In genomic region chr13:96570313-96571015, GRCm38 (mm10) we compare ENCODE assay signal across 14 mouse cellular contexts. TPM values are rescaled to one million over a fixed set of nuclear protein-coding genes. Genes with fewer than 3 reads are reported as not detected.
A peak's percentile ranks its signal among the peaks of the same experiment; 100 is the strongest.
DNase-seq lines count a peak whose midpoint lies in the region; ATAC-seq and TF ChIP-seq lines count a peak whose summit lies in the region.
"Had no signal": no experiment of that assay in that cellular context is flagged by ENCODE, and none has a peak within 500 bp of the region (broad histone marks: within the 10 kb centered on the region; RNA-seq: fewer than 3 reads in every experiment).

No protein-coding gene starts in this region.

- TF ChIP-seq EP300 in liver, postnatal 0 days (IDR thresholded peaks at IDR 0.05; ENCODE audit: low read depth) = no peak

- peak overlapping the region; percentile 11; the same call in 1 of the 2 replicates for H3K4me3 ChIP-seq in intestine, embryonic 16.5 days (ENCODE audit: low read length)
- no peak overlapping the region for H3K4me3 ChIP-seq in liver, postnatal 0 days (ENCODE audit: low read depth, low read length)
- H3K4me3 ChIP-seq: embryonic facial prominence, embryonic 15.5 days; hindbrain, embryonic 10.5 days; neural tube, embryonic 15.5 days had no signal

- peak overlapping the region; percentile 35 for H3K4me2 ChIP-seq in intestine, embryonic 16.5 days (ENCODE audit: low read depth, low read length)
- H3K4me2 ChIP-seq in liver, postnatal 0 days (ENCODE audit: low read depth, low read length) = peak overlapping the region; percentile 41
- H3K4me2 ChIP-seq: embryonic facial prominence, embryonic 15.5 days; neural tube, embryonic 15.5 days had no signal

- no peak overlapping the region for H3K9ac ChIP-seq in intestine, embryonic 16.5 days (ENCODE audit: low read depth, low read length)
- H3K9ac ChIP-seq in liver, postnatal 0 days (replicated peaks) = peak overlapping the region; percentile 17; the same call in 1 of the 2 replicates
- H3K9ac ChIP-seq: embryonic facial prominence, embryonic 15.5 days; neural tube, embryonic 15.5 days had no signal

- peak; percentile 99 for ATAC-seq in intestine, embryonic 16.5 days
- ATAC-seq in liver, postnatal 0 days = peak; percentile 98
- ATAC-seq: midbrain, embryonic 16.5 days had no signal

- TF ChIP-seq CTCF in liver, postnatal 0 days (IDR thresholded peaks at IDR 0.05; ENCODE audit: low read depth) = no peak

- peak; percentile 45 for DNase-seq in adrenal gland, adult 2 months
- no peak for DNase-seq in adrenal gland, postnatal 4 days (ENCODE audit: low spot score in 2 of 2)
- DNase-seq in kidney, postnatal 14 days = peak; percentile 82
- DNase-seq in liver, postnatal 0 days = peak; percentile 57
- no peak for DNase-seq in thymus, postnatal 36 days
- DNase-seq in gastrocnemius, adult 8-10 months (ENCODE audit: low spot score in 2 of 2) = no peak
- no peak for DNase-seq in gastrocnemius, postnatal 4 days (ENCODE audit: low spot score in 2 of 2)
- DNase-seq: cerebellum, adult 9-11 months; right cerebral cortex, postnatal 4 days had no signal

- H3K36me3 ChIP-seq in intestine, embryonic 16.5 days (ENCODE audit: control insufficient read depth, insufficient read depth, low read length) = no peaks in the 10 kb centered on the region
- H3K36me3 ChIP-seq in liver, postnatal 0 days (replicated peaks; ENCODE audit: insufficient read depth, low read length) = peaks cover 8% of the 10 kb centered on the region

- 34% methylated on average over 10 of the region's 10 CpGs for WGBS in intestine, embryonic 16.5 days
- 69% methylated on average over 10 of the region's 10 CpGs for WGBS in liver, postnatal 0 days (ENCODE audit: insufficient replicate concordance)

- H3K4me1 ChIP-seq in intestine, embryonic 16.5 days (ENCODE audit: control insufficient read depth, insufficient read depth, low read length) = peaks cover 8% of the 10 kb centered on the region
- H3K4me1 ChIP-seq in liver, postnatal 0 days (ENCODE audit: insufficient read depth) = peaks cover 6% of the 10 kb centered on the region; the same call in 1 of the 2 replicates
- H3K4me1 ChIP-seq: embryonic facial prominence, embryonic 15.5 days had no signal

- peak overlapping the region; percentile 82 for H3K27ac ChIP-seq in intestine, embryonic 16.5 days (ENCODE audit: low read length)
- H3K27ac ChIP-seq in liver, postnatal 0 days (ENCODE audit: low read depth) = peak overlapping the region; percentile 75
- H3K27ac ChIP-seq: embryonic facial prominence, embryonic 15.5 days; hindbrain, embryonic 10.5 days; neural tube, embryonic 15.5 days had no signal

- H3K27me3 ChIP-seq in intestine, embryonic 16.5 days (replicated peaks; ENCODE audit: control insufficient read depth, insufficient read depth, low read length) = no peaks in the 10 kb centered on the region
- no peaks in the 10 kb centered on the region for H3K27me3 ChIP-seq in liver, postnatal 0 days (ENCODE audit: insufficient read depth, low read length)
- H3K27me3 ChIP-seq: embryonic facial prominence, embryonic 15.5 days; neural tube, embryonic 15.5 days had no signal

- no peaks in the 10 kb centered on the region for H3K9me3 ChIP-seq in intestine, embryonic 16.5 days (ENCODE audit: control insufficient read depth, low read length)
- H3K9me3 ChIP-seq in liver, postnatal 0 days (ENCODE audit: low read length) = no peaks in the 10 kb centered on the region
- H3K9me3 ChIP-seq: embryonic facial prominence, embryonic 15.5 days; hindbrain, embryonic 10.5 days; neural tube, embryonic 15.5 days had no signal

RNA-seq across cellular contexts. Expression of gene Col4a3bp, which starts 28.0 kb away (rescaled TPM):
- total RNA-seq in adrenal gland, adult 2 months (2021) = 10 to 100 TPM; 60.0 to 93.8 TPM
- 30.3 and 45.3 TPM in 2 replicates for polyA plus RNA-seq in adrenal gland, adult 2 months (2012; rRNA removed)
- 100 to 1,000 TPM in 1 of 2 experiments, 10 to 100 TPM in 1; 99.9 to 101 TPM for total RNA-seq in adrenal gland, postnatal 4 days (2021)
- 10.2 and 10.7 TPM in 2 replicates for polyA plus RNA-seq in intestine, embryonic 16.5 days (2015; fragmentation: Nextera tagmentation; extraction: Ambion mirVana)
- 3.5 and 4.2 TPM in 2 replicates for polyA plus RNA-seq in liver, postnatal 0 days (2015; fragmentation: Nextera tagmentation; extraction: Ambion mirVana)
- 10 to 100 TPM; 44.9 to 59.9 (median 46.6) TPM for total RNA-seq in gastrocnemius, adult 8-10 months (2022)
- total RNA-seq in gastrocnemius, postnatal 4 days (2021) = 10 to 100 TPM; 35.3 to 43.1 TPM

RNA-seq across cellular contexts. Expression of gene Polk, which starts 28.1 kb away (rescaled TPM):
- 10 to 100 TPM; 21.8 to 28.5 TPM for total RNA-seq in adrenal gland, adult 2 months (2021)
- polyA plus RNA-seq in adrenal gland, adult 2 months (2012; rRNA removed) = 2.4 and 2.8 TPM in 2 replicates
- total RNA-seq in adrenal gland, postnatal 4 days (2021) = 10 to 100 TPM; 44.0 to 47.0 TPM
- polyA plus RNA-seq in intestine, embryonic 16.5 days (2015; fragmentation: Nextera tagmentation; extraction: Ambion mirVana) = 8.0 and 8.3 TPM in 2 replicates
- polyA plus RNA-seq in liver, postnatal 0 days (2015; fragmentation: Nextera tagmentation; extraction: Ambion mirVana) = 1.3 TPM in 2 replicates
- 1 to 10 TPM; 3.3 to 8.9 (median 5.9) TPM for total RNA-seq in gastrocnemius, adult 8-10 months (2022)
- total RNA-seq in gastrocnemius, postnatal 4 days (2021) = 1 to 10 TPM; 7.1 to 8.8 TPM

Comparison
In these comparisons a context has a peak if more than half of its experiments do, and no peak if none do; other contexts are left out.
1. DNase-seq: peak in adrenal gland, adult 2 months (single experiment), kidney, postnatal 14 days (single experiment) and liver, postnatal 0 days (single experiment); none in adrenal gland, postnatal 4 days (0 of 2), thymus, postnatal 36 days (0 of 2), gastrocnemius, adult 8-10 months (0 of 2) and gastrocnemius, postnatal 4 days (0 of 2).